Mouse (Mus musculus): ENCODE measurements at regions not wholly inside any gene's neighbourhood (a gene's known extent, or its start where the extent isn't known, plus 50 kb on each side); places are given as distances from the start of the nearest gene placed in this dataset.

DNA sequence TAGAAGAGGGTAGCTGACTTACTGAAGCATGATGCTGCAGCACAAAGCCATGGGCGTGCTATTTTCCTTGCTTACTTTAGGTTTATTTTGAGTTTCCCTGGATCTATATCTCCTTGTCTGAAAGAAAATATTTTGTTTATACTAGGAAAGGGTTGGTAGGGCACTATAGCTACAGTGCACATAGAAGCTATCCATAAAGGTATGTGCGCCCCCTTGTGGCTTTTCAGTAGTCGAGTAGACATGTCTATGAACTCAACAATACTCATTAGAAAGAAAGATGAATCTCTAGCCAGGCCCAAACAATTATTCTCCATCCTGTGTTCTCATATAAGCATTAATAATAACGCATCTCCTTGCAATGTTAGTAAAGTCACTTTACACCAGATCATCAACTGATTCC is 114.3 kb downstream of the Rab38 start:
- DNase-seq (ENCODE audit: extremely low spot score, low read depth, low spot score): peak; percentile 44

DNA sequence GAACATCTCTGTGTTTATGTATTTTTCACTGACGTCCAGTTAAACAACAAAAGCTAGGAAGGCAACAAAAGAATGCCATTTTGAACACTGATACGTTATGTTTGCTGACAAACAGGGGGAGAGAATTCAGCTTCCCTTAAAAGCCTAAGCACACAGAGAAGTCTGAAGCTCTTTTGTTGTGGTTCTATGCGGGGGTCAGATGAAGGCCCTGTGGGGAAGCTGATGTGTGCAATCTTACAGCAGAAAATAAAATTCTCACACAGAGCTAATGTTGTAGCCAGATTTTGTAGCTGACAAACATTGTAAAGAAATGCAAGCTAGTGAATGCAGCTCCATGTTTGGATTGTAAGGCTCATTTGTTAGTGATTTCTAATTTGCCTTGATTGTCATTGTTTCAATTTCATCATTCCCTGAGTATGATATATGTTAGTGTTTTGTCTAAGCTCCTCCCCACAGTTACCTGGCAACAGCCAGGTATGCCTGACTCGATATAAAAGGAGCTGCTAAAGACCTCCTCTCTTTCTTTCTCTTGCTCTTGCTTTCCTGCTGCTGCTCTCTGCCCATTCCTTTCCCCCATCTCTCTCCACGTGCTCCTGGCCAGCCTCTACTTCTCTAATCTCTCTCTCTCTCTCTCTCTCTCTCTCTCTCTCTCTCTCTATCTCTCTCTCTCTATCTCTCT is 115.0 kb downstream of the Rab38 start:
- DNase-seq (ENCODE audit: extremely low spot score, low read depth, low spot score): no peak

DNA sequence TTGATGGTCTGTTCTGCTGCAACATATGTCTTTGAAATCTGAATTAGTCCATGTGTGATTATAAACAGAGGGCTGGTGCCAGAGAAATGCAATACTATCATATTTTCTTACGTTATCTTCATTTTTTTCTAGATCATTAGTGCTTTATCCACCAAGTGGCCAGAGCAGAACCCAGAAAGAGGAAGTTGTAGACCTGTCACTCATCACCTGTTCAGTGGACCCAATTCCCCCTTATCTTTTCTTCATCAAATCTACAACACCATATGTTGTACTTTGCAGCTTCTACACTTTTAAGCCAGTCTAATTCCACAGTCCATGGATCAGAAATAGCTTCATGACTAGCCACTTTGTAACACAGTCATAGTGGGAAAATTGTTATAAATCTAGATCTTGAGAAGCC is 145.0 kb downstream of the Rab38 start:
- DNase-seq (ENCODE audit: extremely low spot score, low read depth, low spot score): no peak

DNA sequence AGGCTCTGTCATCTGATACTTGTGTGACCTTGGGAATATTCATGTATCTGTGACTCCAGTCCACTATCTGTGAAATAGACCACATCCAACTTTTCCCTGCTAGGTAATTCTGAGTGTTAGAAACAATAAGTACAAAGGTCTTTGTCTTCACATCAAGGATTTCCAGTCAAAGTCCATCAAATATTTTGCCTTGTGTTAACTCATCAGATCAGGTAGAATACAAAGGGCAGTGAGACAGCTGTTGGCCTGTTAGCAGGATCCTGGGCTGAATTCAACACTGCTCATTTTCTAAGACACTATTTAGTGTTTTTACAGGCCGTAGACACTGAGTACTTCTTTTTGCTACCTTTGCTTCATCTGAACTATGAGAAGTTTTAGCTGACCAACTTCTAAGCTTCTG is 170.7 kb downstream of the Rab38 start:
- no peak for DNase-seq (ENCODE audit: extremely low spot score, low read depth, low spot score)

Measured in hindlimb bud, embryonic 11.5 days (tissue).